Mouse (Mus musculus) spleen, postnatal 36 days (tissue): ENCODE data around the gene Shcbp1.
"Not testable (repeated sequence)": the region's sequence is repeated elsewhere in the genome, so short reads cannot be mapped to it uniquely, and the experiment has no call there.

Source experiments
- DNase-seq, 2 experiments: peaks; one replicate each; pipeline ENCODE4 v3.0.0; 2022; ENCODE audit warnings: low spot score in 2 of 2, mixed read lengths in 1 of 2

Gene Shcbp1

GRCm38 (mm10) chr8:4779254-4780055, at the start of gene Shcbp1:
Shcbp1 (minus strand) TSS chr8:4779567.
- DNase-seq: peak; percentile 86 to 91

GRCm38 (mm10) chr8:4808831-4809230, 29.5 kb upstream of the Shcbp1 start:
- no peak for DNase-seq

GRCm38 (mm10) chr8:4800524-4801122, 21.3 kb upstream of the Shcbp1 start:
- DNase-seq: no peak

GRCm38 (mm10) chr8:4778266-4778665, 1.1 kb downstream of the Shcbp1 start:
- no peak for DNase-seq

- no peak for DNase-seq
Observed at GRCm38 (mm10) chr8:4764751-4765150, 14.6 kb downstream of the Shcbp1 start.

GRCm38 (mm10) chr8:4753048-4753447, 26.3 kb downstream of the Shcbp1 start:
- no peak for DNase-seq

GRCm38 (mm10) chr8:4730942-4731341, 48.4 kb downstream of the Shcbp1 start:
- no peak for DNase-seq

- no peak for DNase-seq
Observed at GRCm38 (mm10) chr8:4715546-4715945, 63.8 kb downstream of the Shcbp1 start.

- DNase-seq: not testable (repeated sequence)
Observed at GRCm38 (mm10) chr8:4708346-4708745, 71.0 kb downstream of the Shcbp1 start.

GRCm38 (mm10) chr8:4707916-4708315, 71.5 kb downstream of the Shcbp1 start:
- not testable (repeated sequence) for DNase-seq

- DNase-seq: no peak
Observed at GRCm38 (mm10) chr8:4691634-4692033, 87.7 kb downstream of the Shcbp1 start.
